Mouse (Mus musculus): ENCODE results near the gene Glcci1.
A peak's percentile ranks its signal among the peaks of the same experiment; 100 is the strongest.

Glcci1 gene

GRCm38 (mm10) chr6:8509551-8509950 is at the start of gene Glcci1:
Gene Glcci1, plus strand, starts transcription at chr6:8509600.
- DNase-seq, result peak; percentile 90

- DNase-seq, result no peak
These were observed 47.0 kb upstream of the Glcci1 start for GRCm38 (mm10) chr6:8462447-8462846.

- no peak for DNase-seq
These were observed 44.0 kb upstream of the Glcci1 start for GRCm38 (mm10) chr6:8465388-8465787.

GRCm38 (mm10) chr6:8465985-8466384 is 43.4 kb upstream of the Glcci1 start:
- DNase-seq, result no peak

GRCm38 (mm10) chr6:8467667-8468337 is 41.6 kb upstream of the Glcci1 start:
- no peak for DNase-seq

- no peak for DNase-seq
These were observed 39.5 kb upstream of the Glcci1 start for GRCm38 (mm10) chr6:8469918-8470317.

- DNase-seq, result no peak
These were observed 37.3 kb upstream of the Glcci1 start for GRCm38 (mm10) chr6:8472125-8472524.

- DNase-seq, result no peak
These were observed 36.5 kb upstream of the Glcci1 start for GRCm38 (mm10) chr6:8472915-8473314.

- no peak for DNase-seq
These were observed 35.9 kb upstream of the Glcci1 start for GRCm38 (mm10) chr6:8473498-8473897.

- no peak for DNase-seq
These were observed 35.1 kb upstream of the Glcci1 start for GRCm38 (mm10) chr6:8474316-8474715.

GRCm38 (mm10) chr6:8474820-8475219 is 34.6 kb upstream of the Glcci1 start:
- no peak for DNase-seq

GRCm38 (mm10) chr6:8479176-8479575 is 30.2 kb upstream of the Glcci1 start:
- no peak for DNase-seq

GRCm38 (mm10) chr6:8484437-8485275 is 24.7 kb upstream of the Glcci1 start:
- DNase-seq, result peak; percentile 65

GRCm38 (mm10) chr6:8485414-8486175 is 23.8 kb upstream of the Glcci1 start:
- DNase-seq, result peak; percentile 82

GRCm38 (mm10) chr6:8486391-8487043 is 22.9 kb upstream of the Glcci1 start:
- DNase-seq, result peak; percentile 43

- peak; percentile 42 for DNase-seq
These were observed 22.2 kb upstream of the Glcci1 start for GRCm38 (mm10) chr6:8487044-8487853.

GRCm38 (mm10) chr6:8488249-8488648 is 21.2 kb upstream of the Glcci1 start:
- DNase-seq, result peak; percentile 30

- DNase-seq, result no peak
These were observed 20.1 kb upstream of the Glcci1 start for GRCm38 (mm10) chr6:8489266-8489665.

- no peak for DNase-seq
These were observed 19.3 kb upstream of the Glcci1 start for GRCm38 (mm10) chr6:8489938-8490585.

- no peak for DNase-seq
These were observed 17.2 kb upstream of the Glcci1 start for GRCm38 (mm10) chr6:8492248-8492647.

- no peak for DNase-seq
These were observed 14.1 kb upstream of the Glcci1 start for GRCm38 (mm10) chr6:8495109-8495826.

Measured in thymus, postnatal 4 days (tissue).